Mouse (Mus musculus) left cerebral cortex, adult 8-10 months (tissue): Measurements from ENCODE around the gene Rgl2. TPM values are rescaled to one million over a fixed set of nuclear protein-coding genes. Genes with fewer than 3 reads are reported as not detected.
A peak's percentile ranks its signal among the peaks of the same experiment; 100 is the strongest.

Experiments
- DNase-seq, 2 experiments: peaks; one replicate each; pipeline ENCODE4 v3.0.0; 2022; ENCODE audit warnings: low spot score in 2 of 2
- microRNA-seq, 2 experiments: library from miRNA; unstranded; fragments of <30 nt; microRNA quantifications; one replicate each; pipeline ENCODE4 v1.2.0; 2022
- total RNA-seq, 4 experiments: library from RNA; stranded (reverse); gene quantifications; 2 replicates each; pipeline ENCODE4 v1.2.4; 2022

Gene Rgl2
- total RNA-seq, 4 experiments from 2014 or later: 48.9 to 73.4 (median 60.6) TPM

DNA sequence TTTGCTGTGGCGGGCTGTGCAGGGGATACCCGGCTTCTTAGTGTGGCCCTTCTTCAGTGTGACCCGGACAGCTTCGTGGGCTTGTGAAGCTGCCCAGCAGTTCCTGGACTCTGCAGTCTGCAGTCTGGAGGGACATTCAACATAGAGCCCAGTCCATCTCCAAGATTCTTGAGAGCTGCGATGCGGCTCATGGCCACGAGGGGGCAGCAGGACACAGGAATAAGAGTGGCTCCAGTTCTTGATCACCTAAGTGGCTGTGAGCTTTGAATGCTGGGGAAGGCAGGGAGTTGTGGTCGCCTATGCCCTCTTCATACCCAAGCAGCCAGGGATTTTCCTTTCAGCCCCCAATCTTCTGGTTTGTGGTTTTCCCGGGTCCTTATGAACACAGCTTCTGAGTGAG is 39.1 kb downstream of the Rgl2 start:
- peak in 1 of 2 experiments; percentile 70 for DNase-seq

GRCm38 (mm10) chr17:33968927-33969326 is 39.6 kb downstream of the Rgl2 start:
- DNase-seq: no peak

- DNase-seq: no peak
Observed at GRCm38 (mm10) chr17:33969394-33969793, 40.1 kb downstream of the Rgl2 start.

GRCm38 (mm10) chr17:33972691-33973090 is 43.3 kb downstream of the Rgl2 start:
- DNase-seq: no peak

DNA sequence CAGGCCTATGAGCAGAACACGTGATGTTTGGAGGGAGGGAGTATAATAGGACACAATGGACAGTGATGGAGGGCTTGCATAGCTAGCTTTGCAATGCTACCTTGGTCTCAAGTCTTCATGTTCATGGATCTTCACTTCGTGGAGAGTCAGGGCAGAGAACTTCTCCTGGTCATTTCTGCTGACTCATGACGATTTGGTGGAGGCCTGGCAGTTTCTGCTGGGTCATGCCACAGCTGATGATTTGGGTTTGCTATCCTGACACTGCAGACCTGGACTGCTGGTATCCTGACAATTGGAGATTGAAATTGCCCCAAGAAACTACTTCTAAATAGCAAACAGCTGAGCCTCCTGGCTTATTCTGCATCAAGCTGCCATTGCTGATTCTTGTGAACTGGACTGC is 44.2 kb downstream of the Rgl2 start:
- no peak for DNase-seq

DNA sequence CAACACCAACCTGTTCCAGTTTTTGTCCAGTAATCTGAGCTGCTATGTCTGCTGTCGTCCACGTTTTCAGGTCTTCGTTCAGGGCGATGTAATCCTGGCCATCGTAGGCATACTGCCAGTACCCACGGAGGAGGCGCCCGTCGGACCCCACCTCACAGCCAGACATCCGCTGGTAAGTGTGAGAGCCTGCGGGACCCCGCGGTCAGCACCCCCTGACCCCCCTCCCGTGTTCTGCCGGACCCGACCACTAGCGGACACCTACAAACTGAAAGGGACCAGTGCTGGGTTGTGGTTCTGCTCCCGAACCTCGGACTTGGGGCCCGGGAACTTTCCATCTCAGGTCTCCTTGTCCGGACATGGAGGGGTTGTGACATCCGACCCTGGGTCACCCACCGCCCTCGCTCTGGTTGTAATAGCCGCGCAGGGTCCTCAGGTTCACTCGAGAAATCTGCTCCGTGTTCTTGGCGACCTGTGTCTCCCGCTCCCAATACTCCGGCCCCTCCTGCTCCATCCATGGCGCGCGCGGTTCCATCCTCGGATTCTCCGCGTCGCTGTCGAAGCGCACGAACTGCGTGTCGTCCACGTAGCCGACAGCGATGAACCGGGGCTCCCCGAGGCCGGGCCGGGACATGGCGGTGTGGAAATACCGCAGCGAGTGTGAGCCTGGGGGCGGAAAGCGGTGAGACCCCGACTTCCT is 48.7 kb downstream of the Rgl2 start:
- DNase-seq: no peak

GRCm38 (mm10) chr17:33978631-33979031 is 49.3 kb downstream of the Rgl2 start:
- peak in 1 of 2 experiments; percentile 62 for DNase-seq

DNA sequence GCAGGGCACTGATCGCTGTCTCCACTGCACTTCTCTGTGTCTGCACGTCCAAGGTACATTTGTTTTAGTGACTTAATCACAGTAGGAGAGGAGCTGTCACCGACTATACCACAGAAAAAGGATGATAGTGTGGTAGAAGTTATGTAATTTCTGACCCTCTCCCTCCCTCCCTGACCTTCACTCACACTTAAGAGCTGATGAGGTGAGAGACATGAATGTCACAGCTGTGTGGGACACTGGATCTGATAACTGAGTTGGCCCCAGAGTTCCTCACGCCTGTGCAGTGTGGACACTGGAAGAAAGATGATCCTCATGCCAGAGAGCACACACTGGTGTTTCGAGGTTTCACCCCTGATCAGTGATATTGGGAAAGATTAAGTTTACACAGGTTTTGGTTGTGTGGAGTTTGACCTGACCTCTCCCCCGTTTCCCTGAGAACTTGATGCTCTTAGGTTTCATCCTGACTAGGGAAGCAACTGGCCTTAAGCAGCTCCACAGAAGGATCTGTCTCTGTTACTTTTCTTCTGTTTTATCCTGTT is 50.2 kb downstream of the Rgl2 start:
- DNase-seq: no peak

GRCm38 (mm10) chr17:33980181-33981035 is 51.1 kb downstream of the Rgl2 start:
- no peak for DNase-seq

- peak; percentile 69 to 92 for DNase-seq
Observed at GRCm38 (mm10) chr17:33981192-33981909, 52.0 kb downstream of the Rgl2 start.

DNA sequence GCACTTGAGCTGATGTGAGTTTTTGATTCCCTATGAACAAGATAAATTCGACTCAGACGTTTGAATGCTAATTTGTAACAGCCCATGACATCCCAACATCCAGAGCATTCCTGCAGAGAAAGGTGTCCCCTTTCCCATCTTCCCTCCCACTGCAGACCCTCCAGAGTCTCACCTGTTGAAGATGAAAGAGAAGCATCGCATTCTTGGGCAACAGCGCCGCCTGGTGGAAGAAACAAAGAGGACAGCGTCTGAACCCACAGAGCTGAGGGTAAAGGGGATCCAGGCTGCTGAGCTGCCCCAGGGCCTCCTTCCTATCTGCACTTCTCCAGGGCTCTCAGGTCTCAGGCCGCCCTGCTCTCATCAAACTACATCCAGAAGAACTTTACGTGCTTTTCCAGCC is 52.8 kb downstream of the Rgl2 start:
- peak in 1 of 2 experiments; percentile 60 for DNase-seq

Small RNA genes within 50 kb of the gene (microRNA-seq; reads per million reads assigned to microRNA genes)
- 0 reads per million in 2 experiments for gene Gm27740

Other genes with a start within 250 kb of the Rgl2 start
- 100 to 1,000 TPM in 3 of 4 experiments, 10 to 100 TPM in 1; 92.0 to 129 (median 113) TPM for gene Hnrnpm, start 242.7 kb upstream of the Rgl2 start, total RNA-seq
- gene March2, start 210.9 kb upstream of the Rgl2 start, total RNA-seq: 10 to 100 TPM; 85.6 to 95.3 (median 89.9) TPM
- 100 to 1,000 TPM; 351 to 365 (median 357) TPM for gene Rab11b, start 169.0 kb upstream of the Rgl2 start, total RNA-seq
- 1 to 10 TPM; 2.3 to 3.2 (median 2.5) TPM for gene Angptl4, start 147.7 kb upstream of the Rgl2 start, total RNA-seq
- 10 to 100 TPM; 27.6 to 33.8 (median 31.5) TPM for gene Kank3, start 119.0 kb upstream of the Rgl2 start, total RNA-seq
- 100 to 1,000 TPM; 672 to 810 (median 775) TPM for gene Rps28, start 105.0 kb upstream of the Rgl2 start, total RNA-seq
- 100 to 1,000 TPM; 193 to 206 (median 201) TPM for gene Ndufa7, start 105.0 kb upstream of the Rgl2 start, total RNA-seq
- 10 to 100 TPM; 23.3 to 27.1 (median 24.8) TPM for gene Cd320, start 86.5 kb upstream of the Rgl2 start, total RNA-seq
- not detected for gene Gm7029, start 55.7 kb upstream of the Rgl2 start, total RNA-seq
- gene Kifc1, start 38.9 kb upstream of the Rgl2 start, total RNA-seq: 1 to 10 TPM; 2.0 to 3.0 (median 2.9) TPM
- 1 to 10 TPM in 2 of 4 experiments, not detected in 2; 1.3 to 1.6 TPM for gene Platr17, start 24.4 kb upstream of the Rgl2 start, total RNA-seq
- gene Daxx, start 20.1 kb upstream of the Rgl2 start, total RNA-seq: 10 to 100 TPM; 24.0 to 31.9 (median 27.1) TPM
- 10 to 100 TPM; 53.0 to 74.3 (median 56.5) TPM for gene Tapbp, start 13.6 kb upstream of the Rgl2 start, total RNA-seq
- 10 to 100 TPM; 36.8 to 44.6 (median 41.3) TPM for gene Zbtb22, start 13.6 kb upstream of the Rgl2 start, total RNA-seq
- 100 to 1,000 TPM in 1 of 4 experiments, 10 to 100 TPM in 3; 81.6 to 112 (median 95.7) TPM for gene Pfdn6, start 10.8 kb downstream of the Rgl2 start, total RNA-seq
- 10 to 100 TPM; 10.9 to 14.7 (median 13.7) TPM for gene Wdr46, start 11.1 kb downstream of the Rgl2 start, total RNA-seq
- 1 to 10 TPM; 5.8 to 6.9 (median 6.2) TPM for gene B3galt4, start 21.9 kb downstream of the Rgl2 start, total RNA-seq
- 10 to 100 TPM; 70.6 to 79.6 (median 72.8) TPM for gene Vps52, start 26.3 kb downstream of the Rgl2 start, total RNA-seq
- 100 to 1,000 TPM; 328 to 351 (median 339) TPM for gene Rps18, start 26.5 kb downstream of the Rgl2 start, total RNA-seq
- 10 to 100 TPM; 31.2 to 66.9 (median 50.2) TPM for gene H2-K1, start 70.8 kb downstream of the Rgl2 start, total RNA-seq
- 10 to 100 TPM; 31.4 to 43.5 (median 36.1) TPM for gene Ring1, start 95.1 kb downstream of the Rgl2 start, total RNA-seq
- gene H2-Ke6, start 98.5 kb downstream of the Rgl2 start, total RNA-seq: 10 to 100 TPM; 45.6 to 50.2 (median 46.4) TPM
- gene Slc39a7, start 102.1 kb downstream of the Rgl2 start, total RNA-seq: 10 to 100 TPM; 91.2 to 98.6 (median 95.0) TPM
- gene Rxrb, start 102.3 kb downstream of the Rgl2 start, total RNA-seq: 10 to 100 TPM; 72.8 to 87.6 (median 78.1) TPM
- gene Col11a2, start 109.9 kb downstream of the Rgl2 start, total RNA-seq: 10 to 100 TPM; 12.6 to 18.0 (median 16.8) TPM
- 1 to 10 TPM in 2 of 4 experiments, under 1 TPM in 1, not detected in 1; 0.44 to 2.2 (median 1.7) TPM for gene H2-Oa, start 162.8 kb downstream of the Rgl2 start, total RNA-seq
- 10 to 100 TPM; 20.7 to 35.3 (median 30.7) TPM for gene H2-DMa, start 190.0 kb downstream of the Rgl2 start, total RNA-seq
- 100 to 1,000 TPM; 181 to 210 (median 190) TPM for gene Brd2, start 193.1 kb downstream of the Rgl2 start, total RNA-seq
- gene H2-DMb2, start 213.8 kb downstream of the Rgl2 start, total RNA-seq: 1 to 10 TPM in 3 of 4 experiments, under 1 TPM in 1; 0.84 to 3.5 (median 2.0) TPM
- 1 to 10 TPM; 2.2 to 7.1 (median 3.5) TPM for gene H2-DMb1, start 223.5 kb downstream of the Rgl2 start, total RNA-seq